Mouse (Mus musculus): ENCODE data around the gene 4930404N11Rik.
A peak's percentile ranks its signal among the peaks of the same experiment; 100 is the strongest.

GRCm38 (mm10) chr10:81408871-81409291, 43.3 kb upstream of the 4930404N11Rik start:
- TF ChIP-seq POLR2A (IDR thresholded peaks at IDR 0.05; ENCODE audit: low read depth, low read length) (no peak), CTCF (conservative IDR thresholded peaks at IDR 0.05; ENCODE audit: insufficient read depth, insufficient read length, low read depth, low read length) (peak; percentile 96)

All from kidney, adult 2 months (tissue).